Mouse (Mus musculus): ENCODE measurements around the gene Strn. TPM values are rescaled to one million over a fixed set of nuclear protein-coding genes. Genes with fewer than 3 reads are reported as not detected.

Gene Strn
- total and polyA plus RNA-seq, 3 experiments, result 2.9 to 52.6 (median 29.2) TPM

DNA sequence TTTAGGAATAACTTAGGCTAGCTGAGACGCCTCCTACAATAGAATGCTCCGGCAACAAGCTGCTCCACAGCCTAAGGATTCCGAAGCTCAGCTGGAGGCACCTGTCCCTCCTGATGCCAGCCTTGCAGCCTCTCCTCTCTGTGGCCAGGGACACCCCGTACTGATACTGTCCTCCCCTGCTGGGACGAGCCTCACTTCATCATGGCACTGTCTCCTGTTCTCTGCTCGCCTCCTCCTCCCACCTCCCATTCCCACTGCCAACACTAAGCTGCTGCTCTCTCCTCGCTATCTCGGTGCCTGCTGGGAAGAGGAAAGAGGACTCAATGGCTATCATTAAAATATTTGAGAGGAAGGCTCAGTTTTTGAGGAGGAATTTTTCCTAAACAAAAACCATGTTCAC is 30.6 kb upstream of the Strn start:
- H3K4me1 ChIP-seq (ENCODE audit: insufficient read depth, low read depth, low read length), result no peaks in the 10 kb centered on the region
- H3K36me3 ChIP-seq (replicated peaks), result peaks cover 54% of the 10 kb centered on the region
- no peak for TF ChIP-seq CTCF (IDR thresholded peaks at IDR 0.05; ENCODE audit: low read depth, low read length)
- TF ChIP-seq GATA2 (IDR thresholded peaks at IDR 0.05; ENCODE audit: borderline replicate concordance, low read depth, low read length), result no peak
- TF ChIP-seq TAL1 (conservative IDR thresholded peaks at IDR 0.05; ENCODE audit: low read depth, low read length), result no peak
- no peak for TF ChIP-seq POLR2AphosphoS5 (IDR thresholded peaks at IDR 0.05; ENCODE audit: insufficient replicate concordance, low read depth, low read length)
- TF ChIP-seq GATA1 (IDR thresholded peaks at IDR 0.05; ENCODE audit: borderline replicate concordance, low read length), result no peak
- no peak overlapping the region for H3K4me3 ChIP-seq (ENCODE audit: low read depth, low read length)
- ATAC-seq (ENCODE audit: extremely low read depth, insufficient number of reproducible peaks, low FRiP score, poor library complexity, severe bottlenecking) (no peak), DNase-seq (ENCODE audit: low spot score) (no peak)
- H3K9me3 ChIP-seq (replicated peaks), result no peaks in the 10 kb centered on the region
- H3K27me3 ChIP-seq (ENCODE audit: insufficient read depth, low read length), result no peaks in the 10 kb centered on the region

GRCm38 (mm10) chr17:78766084-78766483 is 29.1 kb upstream of the Strn start:
- peaks cover 54% of the 10 kb centered on the region for H3K36me3 ChIP-seq (replicated peaks)
- TF ChIP-seq GATA2 (IDR thresholded peaks at IDR 0.05; ENCODE audit: borderline replicate concordance, low read depth, low read length), result no peak
- no peak for TF ChIP-seq CTCF (IDR thresholded peaks at IDR 0.05; ENCODE audit: low read depth, low read length)
- TF ChIP-seq TAL1 (conservative IDR thresholded peaks at IDR 0.05; ENCODE audit: low read depth, low read length), result no peak
- no peak for TF ChIP-seq POLR2AphosphoS5 (IDR thresholded peaks at IDR 0.05; ENCODE audit: insufficient replicate concordance, low read depth, low read length)
- no peak for TF ChIP-seq GATA1 (IDR thresholded peaks at IDR 0.05; ENCODE audit: borderline replicate concordance, low read length)
- ATAC-seq (ENCODE audit: extremely low read depth, insufficient number of reproducible peaks, low FRiP score, poor library complexity, severe bottlenecking), result no peak

GRCm38 (mm10) chr17:78763272-78763671 is 26.3 kb upstream of the Strn start:
- peaks cover 45% of the 10 kb centered on the region for H3K36me3 ChIP-seq (replicated peaks)
- TF ChIP-seq POLR2AphosphoS5 (IDR thresholded peaks at IDR 0.05; ENCODE audit: insufficient replicate concordance, low read depth, low read length) (no peak), CTCF (IDR thresholded peaks at IDR 0.05; ENCODE audit: low read depth, low read length) (no peak), TAL1 (conservative IDR thresholded peaks at IDR 0.05; ENCODE audit: low read depth, low read length) (no peak), GATA1 (IDR thresholded peaks at IDR 0.05; ENCODE audit: borderline replicate concordance, low read length) (no peak)
- no peak for ATAC-seq (ENCODE audit: extremely low read depth, insufficient number of reproducible peaks, low FRiP score, poor library complexity, severe bottlenecking)
- no peaks in the 10 kb centered on the region for H3K4me1 ChIP-seq (ENCODE audit: insufficient read depth, low read depth, low read length)
- no peak for DNase-seq (ENCODE audit: low spot score)
- H3K4me3 ChIP-seq (ENCODE audit: low read depth, low read length), result no peak overlapping the region
- H3K27me3 ChIP-seq (ENCODE audit: insufficient read depth, low read length), result no peaks in the 10 kb centered on the region
- no peaks in the 10 kb centered on the region for H3K9me3 ChIP-seq (replicated peaks)

More at GRCm38 (mm10) chr17:78766084-78766483, 29.1 kb upstream of the Strn start:
- H3K4me1 ChIP-seq (ENCODE audit: insufficient read depth, low read depth, low read length), result no peaks in the 10 kb centered on the region
- H3K9me3 ChIP-seq (replicated peaks), result no peaks in the 10 kb centered on the region
- H3K4me3 ChIP-seq (ENCODE audit: low read depth, low read length), result no peak overlapping the region
- no peaks in the 10 kb centered on the region for H3K27me3 ChIP-seq (ENCODE audit: insufficient read depth, low read length)
- no peak for DNase-seq (ENCODE audit: low spot score)

- ATAC-seq (ENCODE audit: extremely low read depth, insufficient number of reproducible peaks, low FRiP score, poor library complexity, severe bottlenecking) (no peak), DNase-seq (ENCODE audit: low spot score) (no peak)
- Histone ChIP-seq H3K9me3 (replicated peaks) (no peaks in the 10 kb centered on the region), H3K4me1 (ENCODE audit: insufficient read depth, low read depth, low read length) (no peaks in the 10 kb centered on the region), H3K4me3 (ENCODE audit: low read depth, low read length) (no peak overlapping the region), H3K36me3 (replicated peaks) (peaks cover 46% of the 10 kb centered on the region), H3K27me3 (ENCODE audit: insufficient read depth, low read length) (no peaks in the 10 kb centered on the region)
- TF ChIP-seq TAL1 (conservative IDR thresholded peaks at IDR 0.05; ENCODE audit: low read depth, low read length) (no peak), GATA1 (IDR thresholded peaks at IDR 0.05; ENCODE audit: borderline replicate concordance, low read length) (no peak), POLR2AphosphoS5 (IDR thresholded peaks at IDR 0.05; ENCODE audit: insufficient replicate concordance, low read depth, low read length) (no peak), CTCF (IDR thresholded peaks at IDR 0.05; ENCODE audit: low read depth, low read length) (no peak), GATA2 (IDR thresholded peaks at IDR 0.05; ENCODE audit: borderline replicate concordance, low read depth, low read length) (no peak)
These were observed 16.1 kb upstream of the Strn start for GRCm38 (mm10) chr17:78752938-78753655.

DNA sequence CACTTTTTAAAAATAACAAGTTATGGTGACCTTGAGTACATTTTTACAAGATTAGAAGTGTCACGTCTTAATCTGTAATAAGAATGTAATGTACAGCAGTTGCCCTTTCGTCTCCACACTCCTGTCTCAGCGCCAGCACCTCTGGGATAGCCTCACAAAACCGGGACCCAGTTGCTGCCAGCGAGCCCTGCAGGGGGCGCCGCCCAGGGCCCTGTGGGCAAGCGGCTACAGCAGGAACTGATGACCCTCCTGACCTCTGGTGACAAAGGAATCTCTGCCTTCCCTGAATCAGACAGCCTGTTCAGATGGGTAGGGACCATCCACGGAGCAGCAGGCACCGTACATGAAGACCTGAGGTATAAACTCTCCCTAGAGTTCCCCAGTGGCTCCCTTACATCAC is 15.1 kb upstream of the Strn start:
- DNase-seq (ENCODE audit: low spot score) (no peak), ATAC-seq (ENCODE audit: extremely low read depth, insufficient number of reproducible peaks, low FRiP score, poor library complexity, severe bottlenecking) (no peak)
- no peaks in the 10 kb centered on the region for H3K27me3 ChIP-seq (ENCODE audit: insufficient read depth, low read length)
- no peaks in the 10 kb centered on the region for H3K4me1 ChIP-seq (ENCODE audit: insufficient read depth, low read depth, low read length)
- no peak for TF ChIP-seq GATA2 (IDR thresholded peaks at IDR 0.05; ENCODE audit: borderline replicate concordance, low read depth, low read length)
- TF ChIP-seq CTCF (IDR thresholded peaks at IDR 0.05; ENCODE audit: low read depth, low read length), result no peak
- TF ChIP-seq GATA1 (IDR thresholded peaks at IDR 0.05; ENCODE audit: borderline replicate concordance, low read length), result no peak
- no peak for TF ChIP-seq POLR2AphosphoS5 (IDR thresholded peaks at IDR 0.05; ENCODE audit: insufficient replicate concordance, low read depth, low read length)
- TF ChIP-seq TAL1 (conservative IDR thresholded peaks at IDR 0.05; ENCODE audit: low read depth, low read length), result no peak
- no peak overlapping the region for H3K4me3 ChIP-seq (ENCODE audit: low read depth, low read length)
- peaks cover 41% of the 10 kb centered on the region for H3K36me3 ChIP-seq (replicated peaks)
- H3K9me3 ChIP-seq (replicated peaks), result no peaks in the 10 kb centered on the region

DNA sequence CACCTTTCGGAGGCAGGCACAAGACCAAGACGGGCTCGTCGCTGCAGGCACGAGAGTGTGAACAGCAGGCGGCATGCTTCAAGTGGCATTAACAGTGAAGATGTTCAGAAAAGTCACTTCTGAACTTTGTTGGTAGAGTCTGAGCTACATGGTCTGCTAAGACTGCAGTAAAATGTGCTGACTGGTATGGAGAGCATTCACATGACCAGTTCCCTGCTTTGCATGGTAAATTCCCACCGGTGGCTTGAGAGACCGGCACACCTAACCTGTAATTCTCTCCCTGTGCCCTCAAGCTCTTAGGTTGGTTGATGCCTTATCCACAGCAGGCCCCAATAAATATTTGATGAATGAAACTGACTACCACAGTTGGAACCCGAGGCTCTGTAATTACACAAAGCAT is 11.4 kb upstream of the Strn start:
- TF ChIP-seq GATA1 (IDR thresholded peaks at IDR 0.05; ENCODE audit: borderline replicate concordance, low read length), result no peak
- TF ChIP-seq TAL1 (conservative IDR thresholded peaks at IDR 0.05; ENCODE audit: low read depth, low read length), result no peak
- no peak for TF ChIP-seq CTCF (IDR thresholded peaks at IDR 0.05; ENCODE audit: low read depth, low read length)
- TF ChIP-seq POLR2AphosphoS5 (IDR thresholded peaks at IDR 0.05; ENCODE audit: insufficient replicate concordance, low read depth, low read length), result no peak
- TF ChIP-seq GATA2 (IDR thresholded peaks at IDR 0.05; ENCODE audit: borderline replicate concordance, low read depth, low read length), result no peak
- ATAC-seq (ENCODE audit: extremely low read depth, insufficient number of reproducible peaks, low FRiP score, poor library complexity, severe bottlenecking), result no peak
- no peak for DNase-seq (ENCODE audit: low spot score)
- Histone ChIP-seq H3K4me1 (ENCODE audit: insufficient read depth, low read depth, low read length) (no peaks in the 10 kb centered on the region), H3K4me3 (ENCODE audit: low read depth, low read length) (no peak overlapping the region), H3K9me3 (replicated peaks) (no peaks in the 10 kb centered on the region), H3K27me3 (ENCODE audit: insufficient read depth, low read length) (no peaks in the 10 kb centered on the region), H3K36me3 (replicated peaks) (peaks cover 21% of the 10 kb centered on the region)

Measured in G1E (cell line).